Mouse (Mus musculus) hindbrain, embryonic 11.5 days (tissue): ENCODE data around the gene Kdsr. TPM values are rescaled to one million over a fixed set of nuclear protein-coding genes. Genes with fewer than 3 reads are reported as not detected.

Experiments used
- polyA plus RNA-seq: library from polyadenylated mRNA; unstranded; fragments of >200 nt; fragmentation: Nextera tagmentation; extraction: Ambion mirVana; gene quantifications from 2 replicates; pipeline ENCODE4 v1.2.1, GENCODE M21; 2014

The Kdsr gene
- polyA plus RNA-seq, 1 experiment from 2014 or later: 10.3 TPM

Other genes with a start within 250 kb of the Kdsr start
- 5.9 and 6.9 TPM in 2 replicates for gene Bcl2, start 45.5 kb downstream of the Kdsr start, polyA plus RNA-seq
- 70.7 and 79.0 TPM in 2 replicates for gene Vps4b, start 37.0 kb upstream of the Kdsr start, polyA plus RNA-seq
- gene Serpinb5, start 101.4 kb upstream of the Kdsr start, polyA plus RNA-seq: 0.15 TPM in 1 of 2 replicates, not detected in the other
- gene Serpinb12, start 174.7 kb upstream of the Kdsr start, polyA plus RNA-seq: not detected in 2 replicates
- gene Serpinb13, start 221.3 kb upstream of the Kdsr start, polyA plus RNA-seq: not detected in 2 replicates